Mouse (Mus musculus): ENCODE results near the gene Ppp6c.
"Not testable (repeated sequence)": the region's sequence is repeated elsewhere in the genome, so short reads cannot be mapped to it uniquely, and the experiment has no call there.

The Ppp6c gene

GRCm38 (mm10) chr2:39226019-39226640 lies at the start of gene Ppp6c:
TSS of gene Ppp6c (minus strand) at chr2:39226451.
- in situ Hi-C loops (cut with MboI; ENCODE audit: low pct_unique_long_range_greater_than_20kb in 1 of 2, low sequenced_read_pairs in 2 of 2, unreplicated experiment in 1 of 2): no loop called here

GRCm38 (mm10) chr2:39268357-39268756 lies 42.1 kb upstream of the Ppp6c start:
- in situ Hi-C loops (cut with MboI; ENCODE audit: low pct_unique_long_range_greater_than_20kb in 1 of 2, low sequenced_read_pairs in 2 of 2, unreplicated experiment in 1 of 2): no loop called here

GRCm38 (mm10) chr2:39252275-39252674 lies 26.0 kb upstream of the Ppp6c start:
- in situ Hi-C loops (cut with MboI; ENCODE audit: low pct_unique_long_range_greater_than_20kb in 1 of 2, low sequenced_read_pairs in 2 of 2, unreplicated experiment in 1 of 2): not testable (repeated sequence)

- in situ Hi-C loops (cut with MboI; ENCODE audit: low pct_unique_long_range_greater_than_20kb in 1 of 2, low sequenced_read_pairs in 2 of 2, unreplicated experiment in 1 of 2): not testable (repeated sequence)
These were observed 20.6 kb upstream of the Ppp6c start for GRCm38 (mm10) chr2:39246862-39247261.

- in situ Hi-C loops (cut with MboI; ENCODE audit: low pct_unique_long_range_greater_than_20kb in 1 of 2, low sequenced_read_pairs in 2 of 2, unreplicated experiment in 1 of 2): no loop called here
These were observed 480 bp upstream of the Ppp6c start for GRCm38 (mm10) chr2:39226731-39227130.

- in situ Hi-C loops (cut with MboI; ENCODE audit: low pct_unique_long_range_greater_than_20kb in 1 of 2, low sequenced_read_pairs in 2 of 2, unreplicated experiment in 1 of 2): not testable (repeated sequence)
These were observed 776 bp downstream of the Ppp6c start for GRCm38 (mm10) chr2:39225331-39226018.

- in situ Hi-C loops (cut with MboI; ENCODE audit: low pct_unique_long_range_greater_than_20kb in 1 of 2, low sequenced_read_pairs in 2 of 2, unreplicated experiment in 1 of 2): no loop called here
These were observed 1.6 kb downstream of the Ppp6c start for GRCm38 (mm10) chr2:39224621-39225020.

- in situ Hi-C loops (cut with MboI; ENCODE audit: low pct_unique_long_range_greater_than_20kb in 1 of 2, low sequenced_read_pairs in 2 of 2, unreplicated experiment in 1 of 2): no loop called here
These were observed 6.2 kb downstream of the Ppp6c start for GRCm38 (mm10) chr2:39220010-39220409.

- in situ Hi-C loops (cut with MboI; ENCODE audit: low pct_unique_long_range_greater_than_20kb in 1 of 2, low sequenced_read_pairs in 2 of 2, unreplicated experiment in 1 of 2): no loop called here
These were observed 7.2 kb downstream of the Ppp6c start for GRCm38 (mm10) chr2:39219034-39219433.

GRCm38 (mm10) chr2:39217150-39217549 lies 9.1 kb downstream of the Ppp6c start:
- in situ Hi-C loops (cut with MboI; ENCODE audit: low pct_unique_long_range_greater_than_20kb in 1 of 2, low sequenced_read_pairs in 2 of 2, unreplicated experiment in 1 of 2): no loop called here

GRCm38 (mm10) chr2:39210738-39211137 lies 15.5 kb downstream of the Ppp6c start:
- in situ Hi-C loops (cut with MboI; ENCODE audit: low pct_unique_long_range_greater_than_20kb in 1 of 2, low sequenced_read_pairs in 2 of 2, unreplicated experiment in 1 of 2): no loop called here

GRCm38 (mm10) chr2:39203359-39203758 lies 22.9 kb downstream of the Ppp6c start:
- in situ Hi-C loops (cut with MboI; ENCODE audit: low pct_unique_long_range_greater_than_20kb in 1 of 2, low sequenced_read_pairs in 2 of 2, unreplicated experiment in 1 of 2): no loop called here

- in situ Hi-C loops (cut with MboI; ENCODE audit: low pct_unique_long_range_greater_than_20kb in 1 of 2, low sequenced_read_pairs in 2 of 2, unreplicated experiment in 1 of 2): no loop called here
These were observed 31.4 kb downstream of the Ppp6c start for GRCm38 (mm10) chr2:39194809-39195208.

GRCm38 (mm10) chr2:39190561-39191056 lies 35.6 kb downstream of the Ppp6c start, which contains the start of gene Scai:
TSS of gene Scai (minus strand) at chr2:39190734.
- in situ Hi-C loops (cut with MboI; ENCODE audit: low pct_unique_long_range_greater_than_20kb in 1 of 2, low sequenced_read_pairs in 2 of 2, unreplicated experiment in 1 of 2): no loop called here

- in situ Hi-C loops (cut with MboI; ENCODE audit: low pct_unique_long_range_greater_than_20kb in 1 of 2, low sequenced_read_pairs in 2 of 2, unreplicated experiment in 1 of 2): no loop called here
These were observed 36.2 kb downstream of the Ppp6c start for GRCm38 (mm10) chr2:39189961-39190560.

GRCm38 (mm10) chr2:39185942-39186341 lies 40.3 kb downstream of the Ppp6c start:
- in situ Hi-C loops (cut with MboI; ENCODE audit: low pct_unique_long_range_greater_than_20kb in 1 of 2, low sequenced_read_pairs in 2 of 2, unreplicated experiment in 1 of 2): no loop called here

GRCm38 (mm10) chr2:39183587-39183986 lies 42.7 kb downstream of the Ppp6c start:
- in situ Hi-C loops (cut with MboI; ENCODE audit: low pct_unique_long_range_greater_than_20kb in 1 of 2, low sequenced_read_pairs in 2 of 2, unreplicated experiment in 1 of 2): no loop called here

GRCm38 (mm10) chr2:39160996-39161395 lies 65.3 kb downstream of the Ppp6c start:
- in situ Hi-C loops (cut with MboI; ENCODE audit: low pct_unique_long_range_greater_than_20kb in 1 of 2, low sequenced_read_pairs in 2 of 2, unreplicated experiment in 1 of 2): no loop called here

GRCm38 (mm10) chr2:39157916-39158315 lies 68.3 kb downstream of the Ppp6c start:
- in situ Hi-C loops (cut with MboI; ENCODE audit: low pct_unique_long_range_greater_than_20kb in 1 of 2, low sequenced_read_pairs in 2 of 2, unreplicated experiment in 1 of 2): no loop called here

GRCm38 (mm10) chr2:39156821-39157220 lies 69.4 kb downstream of the Ppp6c start:
- in situ Hi-C loops (cut with MboI; ENCODE audit: low pct_unique_long_range_greater_than_20kb in 1 of 2, low sequenced_read_pairs in 2 of 2, unreplicated experiment in 1 of 2): no loop called here

Data from mouse embryonic stem cell (cell line).